Mouse (Mus musculus) embryonic facial prominence, embryonic 15.5 days (tissue): ENCODE data around the gene Sgo2a. TPM values are rescaled to one million over a fixed set of nuclear protein-coding genes. Genes with fewer than 3 reads are reported as not detected.
A peak's percentile ranks its signal among the peaks of the same experiment; 100 is the strongest.
"Not testable (repeated sequence)": the region's sequence is repeated elsewhere in the genome, so short reads cannot be mapped to it uniquely, and the experiment has no call there.

Source experiments
- ATAC-seq: fragments of 200-750 bp; cut with Nextera tagmentation; 2 replicates; pipeline ENCODE4 v1.8.0; 2017; ENCODE audit warnings: low read depth, moderate TSS enrichment; ENCODE audit not compliant: insufficient number of reproducible peaks, low FRiP score, low TSS enrichment
- H3K27ac ChIP-seq: fragments of 300-500 bp; sonication (generic); replicated peaks from 2 replicates; pipeline ENCODE4 v1.5.1; 2015; ENCODE audit warnings: mild to moderate bottlenecking, inconsistent platforms
- H3K27me3 ChIP-seq: fragments of 300-500 bp; sonication (generic); 2 replicates; pipeline ENCODE4 v1.6.1; 2015; ENCODE audit warnings: inconsistent platforms
- H3K36me3 ChIP-seq: fragments of 300-500 bp; sonication (generic); 2 replicates; pipeline ENCODE4 v1.6.1; 2015; ENCODE audit warnings: mild to moderate bottlenecking, inconsistent platforms
- H3K4me1 ChIP-seq: fragments of 300-500 bp; sonication (generic); 2 replicates; pipeline ENCODE4 v1.6.1; 2015; ENCODE audit warnings: inconsistent platforms
- H3K4me2 ChIP-seq: fragments of 300-500 bp; sonication (generic); replicated peaks from 2 replicates; pipeline ENCODE4 v1.6.1; 2015; ENCODE audit warnings: mild to moderate bottlenecking, inconsistent platforms
- H3K4me3 ChIP-seq: fragments of 300-500 bp; sonication (generic); replicated peaks from 2 replicates; pipeline ENCODE4 v1.5.1; 2015; ENCODE audit warnings: mild to moderate bottlenecking, inconsistent platforms
- H3K9ac ChIP-seq: fragments of 300-500 bp; sonication (generic); 2 replicates; pipeline ENCODE4 v1.6.1; 2015; ENCODE audit warnings: inconsistent platforms
- H3K9me3 ChIP-seq: fragments of 300-500 bp; sonication (generic); replicated peaks from 2 replicates; pipeline ENCODE4 v1.6.1; 2016; ENCODE audit warnings: inconsistent platforms
- WGBS: fragments of 180-500 bp; shearing (Covaris S2); methylation state at CpG from one replicate; pipeline ENCODE4 v1.1.7; 2015; 5-methylcytosine and 5-hydroxymethylcytosine counted together
- polyA plus RNA-seq: library from polyadenylated mRNA; unstranded; fragments of >200 nt; fragmentation: Nextera tagmentation; extraction: Ambion mirVana; gene quantifications from 2 replicates; pipeline ENCODE4 v1.2.1, GENCODE M21; 2015

The Sgo2a gene
- polyA plus RNA-seq, 1 experiment from 2014 or later: 12.5 TPM

DNA sequence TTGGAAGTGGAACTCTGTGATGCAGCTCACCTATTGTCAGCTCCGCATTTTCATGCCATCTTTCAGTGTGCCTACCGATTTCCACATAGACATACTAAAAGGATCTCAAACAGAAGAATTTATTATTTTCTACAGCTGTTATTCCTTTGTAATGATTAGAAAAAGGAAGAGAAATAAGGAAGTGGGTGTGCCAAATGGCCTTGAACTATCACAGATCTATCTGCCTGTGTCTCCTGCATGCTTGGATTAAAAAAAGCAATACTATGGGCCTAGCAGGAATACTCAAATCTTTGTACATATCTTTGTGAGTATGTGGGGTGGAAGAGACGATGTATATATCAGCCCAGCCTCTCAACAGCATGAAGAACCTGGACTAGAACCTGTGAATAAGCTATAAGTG is 18.9 kb upstream of the Sgo2a start:
- Histone ChIP-seq H3K9ac (no peak overlapping the region), H3K4me3 (no peak overlapping the region), H3K27ac (no peak overlapping the region), H3K27me3 (no peaks in the 10 kb centered on the region), H3K4me1 (no peaks in the 10 kb centered on the region), H3K9me3 (no peaks in the 10 kb centered on the region), H3K36me3 (no peaks in the 10 kb centered on the region), H3K4me2 (no peak overlapping the region)
- WGBS: 87% methylated on average over 3 of the region's 3 CpGs
- ATAC-seq: no peak

GRCm38 (mm10) chr1:57989052-57989600 is 6.6 kb upstream of the Sgo2a start:
- Histone ChIP-seq H3K36me3 (no peaks in the 10 kb centered on the region), H3K4me1 (no peaks in the 10 kb centered on the region), H3K9ac (no peak overlapping the region), H3K27me3 (no peaks in the 10 kb centered on the region), H3K4me2 (no peak overlapping the region), H3K9me3 (no peaks in the 10 kb centered on the region), H3K27ac (no peak overlapping the region), H3K4me3 (no peak overlapping the region)
- WGBS: 51% methylated on average over 6 of the region's 6 CpGs
- no peak; the same call in 1 of the 2 replicates for ATAC-seq

DNA sequence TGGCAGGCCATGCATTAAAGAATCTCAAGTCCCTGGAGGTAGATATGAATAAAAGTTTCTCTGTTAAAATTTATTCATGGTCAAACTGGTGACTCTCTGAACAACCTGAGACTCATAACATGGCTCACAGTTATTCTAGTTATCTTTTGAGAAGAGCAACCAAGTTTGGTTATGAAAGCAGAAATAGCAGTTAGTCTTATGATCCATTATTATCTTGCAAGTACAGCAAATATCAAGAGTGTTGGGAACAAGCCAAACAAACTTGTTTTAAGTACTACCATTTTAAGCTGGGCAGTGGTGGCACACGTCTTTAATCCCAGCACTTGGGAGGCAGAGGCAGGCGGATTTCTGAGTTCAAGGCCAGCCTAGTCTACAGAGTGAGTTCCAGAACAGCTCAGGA is 4.5 kb upstream of the Sgo2a start:
- Histone ChIP-seq H3K4me2 (no peak overlapping the region), H3K4me1 (peaks cover 2% of the 10 kb centered on the region), H3K27ac (no peak overlapping the region), H3K27me3 (no peaks in the 10 kb centered on the region), H3K4me3 (no peak overlapping the region), H3K9ac (no peak overlapping the region), H3K36me3 (no peaks in the 10 kb centered on the region), H3K9me3 (no peaks in the 10 kb centered on the region)
- WGBS: 71% methylated on average over 2 of the region's 2 CpGs
- no peak for ATAC-seq

DNA sequence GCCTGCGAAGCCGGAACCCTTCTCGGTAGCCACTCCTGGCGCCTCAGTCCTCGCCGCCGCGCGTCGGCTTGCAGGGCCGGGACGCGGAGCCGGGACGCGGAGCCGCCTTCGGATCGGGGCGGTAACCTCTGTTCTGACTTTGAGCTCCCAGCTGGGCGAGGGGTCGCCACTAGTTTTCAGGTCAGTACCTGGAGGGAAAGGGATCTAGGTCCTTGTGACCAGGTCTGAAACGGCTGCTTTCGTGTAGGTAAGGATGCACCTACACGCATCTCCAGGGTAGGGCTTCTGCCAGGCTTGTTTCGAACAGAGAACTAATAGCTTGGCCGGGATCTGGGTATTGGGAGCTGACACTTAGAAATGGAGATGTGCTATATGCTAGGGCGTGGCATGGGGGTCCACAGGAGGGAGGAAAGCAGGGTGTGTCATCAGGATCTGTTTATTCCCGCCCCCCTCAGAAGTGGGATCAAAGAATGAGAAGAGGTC is 403 bp downstream of the Sgo2a start:
- peak overlapping the region; percentile 64 for H3K4me2 ChIP-seq
- peaks cover 14% of the 10 kb centered on the region for H3K4me1 ChIP-seq
- H3K27ac ChIP-seq: peak overlapping the region; percentile 36; the same call in 1 of the 2 replicates
- peak overlapping the region; percentile 37 for H3K9ac ChIP-seq
- 0 out of 2 replicates have a peak, but pooled peaks have one; percentile 8 for ATAC-seq
- H3K9me3 ChIP-seq: no peaks in the 10 kb centered on the region
- peak overlapping the region; percentile 98 for H3K4me3 ChIP-seq
- H3K36me3 ChIP-seq: no peaks in the 10 kb centered on the region
- no peaks in the 10 kb centered on the region for H3K27me3 ChIP-seq
- WGBS: under 1% methylated on average over 29 of the region's 29 CpGs

DNA sequence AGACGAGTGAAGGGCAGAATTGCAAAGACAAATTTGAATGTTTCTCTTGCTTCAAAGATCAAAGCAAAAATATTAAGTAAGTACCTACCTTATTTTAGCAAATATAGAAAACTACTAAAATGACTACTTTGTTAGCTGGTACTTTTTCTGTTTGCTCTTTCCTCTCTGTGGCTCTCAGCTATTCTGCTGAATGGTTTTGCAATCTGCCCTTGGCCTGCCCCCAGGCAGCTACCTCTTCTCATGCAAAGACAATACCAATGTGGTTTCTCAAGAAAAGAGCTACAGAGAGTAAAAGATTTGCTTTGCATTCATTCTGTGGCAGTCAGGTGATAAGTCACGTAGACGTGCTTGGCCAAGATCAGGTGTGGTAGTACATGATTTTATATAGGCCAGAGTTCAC is 2.4 kb downstream of the Sgo2a start:
- Histone ChIP-seq H3K4me2 (no peak overlapping the region), H3K27me3 (no peaks in the 10 kb centered on the region), H3K9me3 (no peaks in the 10 kb centered on the region), H3K27ac (no peak overlapping the region), H3K4me1 (peaks cover 14% of the 10 kb centered on the region), H3K9ac (no peak overlapping the region), H3K4me3 (no peak overlapping the region), H3K36me3 (peaks cover 2% of the 10 kb centered on the region; the same call in 1 of the 2 replicates)
- WGBS: 90% methylated on average over 3 of the region's 3 CpGs
- ATAC-seq: no peak

DNA sequence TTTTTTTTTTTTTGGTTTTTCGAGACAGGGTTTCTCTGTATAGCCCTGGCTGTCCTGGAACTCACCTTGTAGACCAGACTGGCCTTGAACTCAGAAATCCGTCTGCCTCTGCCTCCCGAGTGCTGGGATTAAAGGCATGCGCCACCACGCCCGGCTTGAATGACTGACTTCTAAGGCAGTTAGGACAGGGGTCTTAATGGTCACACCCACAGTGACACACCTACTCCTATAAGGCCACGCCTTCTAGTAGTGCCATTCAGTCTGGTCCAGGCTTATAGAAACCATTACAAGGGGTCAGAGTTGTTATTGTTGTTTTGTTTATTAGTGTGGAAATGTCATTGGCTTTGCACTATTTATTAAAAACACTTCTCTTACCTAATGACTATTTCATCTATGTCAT is 10.6 kb downstream of the Sgo2a start:
- not testable (repeated sequence) for H3K36me3 ChIP-seq, H3K27ac ChIP-seq, H3K9me3 ChIP-seq, H3K4me2 ChIP-seq, H3K4me1 ChIP-seq, H3K4me3 ChIP-seq, H3K9ac ChIP-seq, H3K27me3 ChIP-seq, ATAC-seq
- WGBS: 93% methylated on average over 6 of the region's 7 CpGs

DNA sequence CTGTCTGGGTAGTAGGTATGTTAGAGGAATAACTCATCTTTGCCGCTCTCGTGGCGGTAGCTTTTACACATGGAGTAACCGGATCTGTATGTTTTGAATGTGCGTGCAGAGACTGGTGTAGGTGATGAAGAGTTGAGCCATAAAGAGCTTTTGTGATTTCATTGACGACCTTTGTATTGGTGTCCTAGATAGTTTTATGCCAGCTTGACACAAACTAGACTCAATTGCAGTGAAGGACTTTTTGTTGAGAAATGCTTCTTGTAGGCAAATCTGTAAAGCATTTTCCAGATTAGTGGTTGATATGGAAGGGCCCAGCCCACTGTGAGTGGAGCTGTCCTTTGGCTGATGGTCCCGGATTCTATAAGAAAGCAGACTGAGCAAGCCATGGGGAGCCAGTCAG is 23.1 kb downstream of the Sgo2a start, which contains the start of gene Kctd18:
Gene Kctd18 (minus strand): TSS at position 101 of the 400 bp plus-strand sequence.
- Histone ChIP-seq H3K9ac (no peak within 1 kb of the TSS), H3K27me3 (no peaks in the 10 kb centered on the region), H3K36me3 (peaks cover 36% of the 10 kb centered on the region), H3K4me1 (no peaks in the 10 kb centered on the region), H3K9me3 (no peaks in the 10 kb centered on the region), H3K4me3 (no peak within 1 kb of the TSS), H3K27ac (no peak within 1 kb of the TSS), H3K4me2 (no peak within 1 kb of the TSS)
- ATAC-seq: no peak
- 92% methylated on average over 7 of the region's 7 CpGs for whole genome bisulfite sequencing

DNA sequence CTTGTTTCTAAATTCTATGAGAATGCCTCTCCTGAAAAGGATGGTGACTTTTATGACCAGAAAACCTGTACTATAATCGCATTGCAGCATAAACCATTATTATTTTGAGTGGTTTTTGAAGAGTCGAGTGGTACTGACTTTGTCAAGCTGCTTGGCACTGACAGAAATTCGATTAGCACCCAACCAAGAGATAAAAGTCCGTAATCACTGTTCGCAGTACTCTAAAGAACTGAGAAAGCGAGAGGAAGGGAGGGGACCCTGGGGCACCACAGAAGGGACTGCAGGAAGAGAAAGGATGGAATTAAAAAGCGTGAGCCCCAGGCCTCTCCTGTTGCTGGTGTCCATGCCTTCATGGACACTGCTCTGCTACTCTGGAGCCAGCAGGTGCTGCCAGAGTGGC is 31.9 kb downstream of the Sgo2a start:
- no peak overlapping the region for H3K27ac ChIP-seq
- no peak for ATAC-seq
- H3K4me2 ChIP-seq: no peak overlapping the region
- H3K9me3 ChIP-seq: no peaks in the 10 kb centered on the region
- 83% methylated on average over 7 of the region's 7 CpGs for WGBS
- peaks cover 16% of the 10 kb centered on the region for H3K4me1 ChIP-seq
- no peaks in the 10 kb centered on the region for H3K27me3 ChIP-seq
- H3K9ac ChIP-seq: no peak overlapping the region
- no peak overlapping the region for H3K4me3 ChIP-seq
- H3K36me3 ChIP-seq: no peaks in the 10 kb centered on the region; the same call in 1 of the 2 replicates

- no peaks in the 10 kb centered on the region for H3K36me3 ChIP-seq
- H3K9me3 ChIP-seq: no peaks in the 10 kb centered on the region
- H3K9ac ChIP-seq: no peak within 1 kb of the TSS
- H3K4me1 ChIP-seq: peaks cover 16% of the 10 kb centered on the region
- H3K4me2 ChIP-seq: peak within 1 kb of the TSS; percentile 51
- H3K4me3 ChIP-seq: peak within 1 kb of the TSS; percentile 35
- WGBS: 9% methylated on average over 12 of the region's 12 CpGs
- peak; percentile 73 for ATAC-seq
- no peaks in the 10 kb centered on the region for H3K27me3 ChIP-seq
- 0 out of 2 replicates have a peak within 1 kb of the TSS, but pooled peaks have one; percentile 44 for H3K27ac ChIP-seq
Observed at GRCm38 (mm10) chr1:58029636-58030117, 33.9 kb downstream of the Sgo2a start, which contains the start of gene Aox1. Gene Aox1 (plus strand): TSS chr1:58029931.

DNA sequence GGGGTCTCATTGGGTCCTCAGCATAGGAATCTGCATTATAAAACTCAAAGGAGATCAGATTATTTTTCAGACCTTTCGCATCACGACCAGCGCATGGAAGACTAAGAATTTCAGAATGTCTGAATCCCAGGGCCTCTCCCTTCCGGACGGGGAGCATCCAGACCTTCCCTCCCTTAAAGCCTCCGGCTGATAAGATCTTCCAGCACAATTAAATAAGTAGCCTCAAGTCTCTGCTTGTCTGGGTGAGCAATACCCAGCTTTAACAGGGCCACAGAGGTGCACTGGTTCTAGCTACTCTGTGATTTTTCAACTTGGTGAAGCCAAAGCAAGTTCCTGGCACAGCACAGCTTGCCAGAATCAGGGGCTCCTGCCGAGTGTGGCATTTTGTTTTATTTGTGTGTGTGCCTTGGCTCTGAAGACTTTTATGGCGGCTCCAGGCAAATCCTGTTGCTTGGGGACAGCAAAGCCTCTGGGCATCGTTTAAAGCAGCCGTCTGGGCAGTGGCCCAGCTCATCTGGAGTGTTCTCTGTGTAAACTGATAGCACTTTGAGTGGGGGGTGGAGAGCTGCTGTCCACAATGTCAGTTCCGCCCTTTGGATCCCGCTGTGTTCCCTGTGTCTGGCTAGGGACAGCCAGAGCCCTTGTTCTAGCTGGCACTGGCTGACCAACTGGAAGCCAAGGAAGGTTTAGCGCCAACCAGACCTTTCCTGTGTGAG is 34.5 kb downstream of the Sgo2a start:
- no peak overlapping the region for H3K9ac ChIP-seq
- no peaks in the 10 kb centered on the region for H3K36me3 ChIP-seq
- no peaks in the 10 kb centered on the region for H3K27me3 ChIP-seq
- 0 out of 2 replicates have a peak overlapping the region, but pooled peaks have one; percentile 44 for H3K27ac ChIP-seq
- no peak for ATAC-seq
- H3K9me3 ChIP-seq: no peaks in the 10 kb centered on the region
- H3K4me1 ChIP-seq: peaks cover 16% of the 10 kb centered on the region
- H3K4me3 ChIP-seq: peak overlapping the region; percentile 35
- 21% methylated on average over 13 of the region's 13 CpGs for WGBS
- H3K4me2 ChIP-seq: peak overlapping the region; percentile 51

GRCm38 (mm10) chr1:58031160-58031769 is 35.5 kb downstream of the Sgo2a start:
- no peak overlapping the region for H3K4me2 ChIP-seq
- H3K36me3 ChIP-seq: no peaks in the 10 kb centered on the region
- no peak overlapping the region for H3K4me3 ChIP-seq
- H3K27me3 ChIP-seq: no peaks in the 10 kb centered on the region
- no peak overlapping the region for H3K9ac ChIP-seq
- WGBS: 61% methylated on average over 10 of the region's 10 CpGs
- no peak for ATAC-seq
- H3K4me1 ChIP-seq: peaks cover 16% of the 10 kb centered on the region
- no peak overlapping the region for H3K27ac ChIP-seq
- H3K9me3 ChIP-seq: no peaks in the 10 kb centered on the region
